Mouse (Mus musculus) right cerebral cortex, adult 2 months (tissue): Measurements from ENCODE around the gene Epor.

ENCODE experiments used
- DNase-seq, 2 experiments: peaks; one replicate each; pipeline ENCODE4 v3.0.0; 2021 to 2022; ENCODE audit warnings: low spot score in 2 of 2

The Epor gene

DNA sequence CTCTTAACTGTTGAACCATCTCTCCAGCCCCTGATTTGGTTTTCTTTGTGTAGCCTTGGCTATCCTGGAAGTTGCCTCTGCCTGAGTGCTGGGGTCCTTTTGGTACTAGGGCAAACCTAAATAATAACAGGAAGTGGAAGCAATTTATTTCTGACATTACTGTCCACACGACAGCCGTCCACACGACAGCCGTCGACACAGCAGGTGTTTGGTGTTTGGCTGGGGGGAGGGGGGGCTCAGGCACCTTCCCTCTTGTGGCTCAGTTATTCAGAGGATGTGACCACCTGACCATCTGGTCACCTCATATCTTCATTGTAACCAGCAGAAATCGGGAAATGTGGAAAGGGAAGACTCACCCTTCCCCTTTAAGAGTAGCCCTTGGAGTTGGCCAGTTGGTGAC lies 5.6 kb upstream of the Epor start:
- DNase-seq = no peak

DNA sequence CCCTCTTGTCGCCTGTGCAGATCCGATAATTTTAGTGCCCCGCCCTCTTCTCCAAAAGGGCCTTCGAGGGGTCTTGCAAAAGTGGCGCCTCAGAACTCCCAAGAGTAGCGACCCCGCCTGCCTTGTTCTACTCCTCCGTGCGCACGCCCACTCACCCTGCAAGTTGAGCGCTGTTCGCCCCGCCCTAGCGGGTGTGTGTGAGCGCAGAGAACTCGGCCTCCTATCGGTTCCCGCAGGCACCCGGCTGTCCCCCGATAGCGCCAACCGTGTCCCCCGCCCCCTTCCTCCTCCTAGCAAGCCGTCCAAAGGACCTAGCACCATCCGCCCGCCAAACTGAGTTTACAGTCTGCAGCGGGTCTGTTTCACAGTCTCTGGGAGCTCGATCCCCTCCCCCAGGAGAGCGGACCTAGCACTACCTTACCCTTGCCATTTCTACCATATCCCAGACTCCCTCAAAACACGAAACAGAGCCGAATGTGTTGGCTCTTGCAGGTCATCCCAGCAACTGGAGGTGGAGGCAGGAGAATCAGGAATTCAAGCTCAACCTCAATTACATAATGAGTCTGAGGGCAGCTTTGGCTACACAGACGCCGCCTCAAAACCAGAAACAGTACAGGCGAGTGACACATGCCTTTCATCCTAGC lies 768 bp downstream of the Epor start:
- DNase-seq = peak; percentile 77 to 84

DNA sequence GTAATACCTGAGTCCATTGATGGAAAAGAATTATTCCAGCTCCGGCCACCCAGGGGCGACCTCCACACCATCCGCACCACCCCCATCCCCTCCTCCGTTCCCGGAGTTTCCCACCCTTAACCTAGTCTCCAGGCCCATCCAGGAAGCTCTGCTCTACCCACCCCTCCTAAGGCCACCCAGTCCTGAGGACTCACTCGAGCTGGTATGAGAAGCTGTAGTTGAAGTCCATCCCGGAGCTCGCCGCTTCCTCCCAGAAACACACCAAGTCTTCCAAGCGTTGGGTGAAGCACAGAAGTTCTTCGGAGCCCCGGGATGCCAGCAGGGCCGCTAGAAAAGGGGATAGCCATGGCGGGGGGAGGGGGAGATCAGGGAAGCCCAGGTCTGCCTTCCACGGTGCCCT lies 1.3 kb downstream of the Epor start:
- DNase-seq = no peak

DNA sequence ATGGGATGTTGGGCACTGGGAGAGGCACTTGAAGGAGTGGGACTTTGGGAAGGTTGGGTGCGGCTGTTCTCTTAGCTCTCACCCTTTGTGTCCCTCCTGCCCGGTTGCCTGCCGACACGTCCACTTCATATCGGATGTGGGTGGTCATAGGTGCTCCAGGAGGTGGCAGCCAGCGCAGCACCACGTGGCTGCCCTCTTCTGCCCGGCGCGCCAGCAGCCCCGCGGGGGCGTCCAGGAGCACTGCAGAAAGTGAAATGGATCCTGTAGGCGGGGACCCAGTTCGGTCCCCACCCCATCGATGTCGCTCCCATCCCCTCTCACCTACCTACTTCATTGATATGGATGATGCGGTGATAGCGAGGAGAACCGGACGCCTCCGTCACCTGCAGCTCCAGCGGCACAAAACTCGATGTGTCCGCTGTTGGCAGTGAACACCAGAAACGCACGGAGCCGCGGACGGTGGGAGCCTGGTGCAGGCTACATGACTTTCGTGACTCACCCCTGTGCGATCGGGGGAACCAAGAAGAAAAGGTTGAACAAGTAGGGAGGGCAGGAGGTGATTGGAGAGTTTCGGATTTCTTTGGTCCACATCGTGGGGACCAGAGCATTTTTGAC lies 1.8 kb downstream of the Epor start:
- no peak for DNase-seq

DNA sequence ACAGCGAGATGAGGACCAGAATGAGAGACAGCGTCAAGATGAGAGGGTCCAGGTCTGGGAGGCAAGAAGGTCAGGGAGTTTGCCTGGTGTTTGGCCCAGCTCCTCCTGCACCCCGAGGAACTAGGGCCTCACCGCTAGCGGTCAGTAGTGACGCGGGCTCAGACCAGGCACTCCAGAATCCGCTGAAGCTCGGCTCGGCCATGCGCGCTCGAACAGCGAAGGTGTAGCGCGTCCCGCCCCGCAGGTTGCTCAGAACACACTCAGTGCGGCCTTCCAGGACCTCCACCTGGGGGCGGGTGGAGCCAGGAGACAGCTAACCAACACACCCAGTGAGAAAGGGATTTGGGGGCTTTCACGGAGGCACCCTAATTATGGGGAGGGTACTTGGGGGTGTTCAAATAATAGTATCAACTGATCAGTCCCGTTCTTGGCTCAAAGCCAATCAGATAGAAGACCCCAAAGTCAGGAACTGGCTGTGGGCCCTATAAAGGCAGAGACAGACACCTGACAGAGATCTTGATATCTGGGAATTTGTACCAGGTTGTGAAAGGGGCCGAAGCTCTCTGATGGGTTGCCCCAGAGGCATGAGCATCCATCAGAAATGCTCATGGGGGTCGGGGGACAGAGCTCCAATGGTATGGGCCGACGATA lies 2.6 kb downstream of the Epor start:
- DNase-seq = no peak

DNA sequence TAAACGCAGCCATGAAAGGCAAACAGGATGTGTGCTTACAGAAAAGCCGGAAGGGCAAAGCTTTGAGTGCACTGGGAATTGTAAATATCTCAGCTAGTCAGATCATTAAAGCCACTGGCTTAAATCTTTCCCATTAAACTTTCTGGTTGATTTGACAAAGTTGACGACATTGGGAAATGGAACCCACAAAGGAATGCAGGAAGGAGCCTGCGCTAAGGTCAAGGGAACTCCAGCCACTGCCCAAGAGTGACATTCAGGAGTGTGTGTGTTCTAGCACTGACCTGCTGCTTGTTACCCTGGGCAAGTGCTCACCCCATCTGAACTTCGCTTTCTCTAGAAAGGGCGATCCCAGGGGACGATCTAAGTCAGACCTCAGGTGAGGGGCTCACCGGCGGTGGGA lies 3.2 kb downstream of the Epor start:
- no peak for DNase-seq

DNA sequence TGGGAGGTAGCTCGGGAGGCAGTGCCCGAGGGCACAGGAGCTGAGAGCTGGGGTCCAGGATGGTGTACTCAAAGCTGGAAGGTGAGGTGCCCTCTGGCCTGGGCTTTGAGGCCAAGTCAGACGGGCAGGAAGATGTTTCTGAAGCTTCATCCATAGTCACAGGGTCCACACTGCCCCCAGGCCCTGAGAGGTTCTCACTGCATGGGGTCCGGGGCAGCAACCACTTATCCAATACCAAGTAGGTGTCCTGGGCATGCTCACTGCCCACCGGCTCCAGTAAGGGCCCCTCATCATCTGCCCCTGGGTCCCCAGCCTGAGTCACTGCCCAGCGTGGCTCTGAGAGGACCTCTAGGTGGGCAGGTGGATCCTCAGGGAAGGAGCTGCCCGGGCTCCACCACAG lies 4.1 kb downstream of the Epor start:
- DNase-seq = no peak

DNA sequence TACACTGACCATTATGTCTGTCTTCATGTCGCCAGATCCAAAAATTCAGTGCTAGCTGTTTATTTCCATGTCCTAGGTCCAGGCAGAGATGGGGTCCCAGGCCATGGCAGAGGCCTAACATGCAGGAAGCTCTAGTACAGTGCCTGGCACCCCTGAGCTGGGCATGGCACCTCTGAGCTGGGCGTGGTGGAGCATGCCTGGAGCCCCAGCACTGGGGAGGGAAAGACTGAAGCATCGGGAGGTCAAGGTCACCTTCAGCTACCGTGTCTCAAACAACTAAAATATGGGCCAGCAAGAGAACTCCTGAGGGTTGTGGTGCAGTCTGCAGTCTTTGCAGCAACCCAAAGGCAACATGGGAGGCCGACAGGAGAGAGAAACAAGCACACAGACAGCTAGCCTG lies 4.9 kb downstream of the Epor start:
- no peak for DNase-seq

DNA sequence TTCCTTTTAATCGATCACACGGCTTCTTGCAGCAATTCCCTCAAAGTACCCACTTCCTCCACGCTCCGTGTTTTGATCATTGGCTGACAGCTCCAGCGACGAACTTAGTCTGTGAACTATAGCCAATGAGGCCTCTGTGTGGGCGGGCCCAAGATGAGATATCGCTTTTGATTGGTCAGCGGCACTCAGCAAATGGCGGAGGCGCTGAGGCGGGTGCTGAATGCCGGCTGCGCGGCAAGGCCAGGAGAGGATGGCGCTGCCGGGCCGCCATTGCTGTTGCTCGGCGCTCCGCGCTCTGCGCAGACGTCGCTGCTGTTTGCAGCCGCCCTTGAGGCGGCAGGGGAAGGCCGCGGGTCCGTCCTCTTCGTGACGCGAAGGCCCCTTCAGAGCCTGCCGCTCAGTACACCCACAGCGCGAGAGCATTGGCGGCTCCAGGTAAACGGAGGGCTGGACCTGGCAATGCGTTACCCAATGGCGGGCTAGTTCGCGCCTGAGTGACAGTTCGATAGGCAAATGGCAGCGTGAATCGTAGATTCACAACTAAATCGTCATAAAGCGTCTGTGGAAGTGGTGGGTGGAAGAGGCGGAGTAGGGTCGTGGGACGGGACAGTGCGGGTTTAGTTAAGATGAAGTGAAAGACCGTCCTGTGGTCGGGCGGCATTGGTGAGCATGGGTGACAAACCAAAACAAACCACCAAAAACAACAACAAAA lies 7.6 kb downstream of the Epor start, which contains the start of gene Swsap1:
TSS of gene Swsap1 (plus strand) at position 186 of the 712 bp plus-strand sequence.
- peak; percentile 100 for DNase-seq

DNA sequence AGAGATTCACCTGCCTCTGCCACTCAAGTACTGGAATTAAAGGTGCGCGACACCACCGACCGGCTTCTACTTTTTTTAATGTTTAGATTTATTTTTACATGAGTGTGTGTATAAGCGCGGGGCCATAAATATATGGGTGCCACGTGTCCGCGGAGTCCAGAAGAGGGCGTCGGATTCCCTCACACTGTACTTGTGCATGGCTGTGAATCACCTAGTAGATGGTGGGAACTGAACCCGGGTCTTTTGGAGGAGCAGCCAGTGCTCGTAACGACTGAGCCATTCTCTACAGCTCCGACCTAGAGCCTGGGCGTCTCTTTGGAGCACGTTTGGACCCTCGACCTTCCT lies 8.1 kb downstream of the Epor start:
- peak in 1 of 2 experiments; percentile 66 for DNase-seq

DNA sequence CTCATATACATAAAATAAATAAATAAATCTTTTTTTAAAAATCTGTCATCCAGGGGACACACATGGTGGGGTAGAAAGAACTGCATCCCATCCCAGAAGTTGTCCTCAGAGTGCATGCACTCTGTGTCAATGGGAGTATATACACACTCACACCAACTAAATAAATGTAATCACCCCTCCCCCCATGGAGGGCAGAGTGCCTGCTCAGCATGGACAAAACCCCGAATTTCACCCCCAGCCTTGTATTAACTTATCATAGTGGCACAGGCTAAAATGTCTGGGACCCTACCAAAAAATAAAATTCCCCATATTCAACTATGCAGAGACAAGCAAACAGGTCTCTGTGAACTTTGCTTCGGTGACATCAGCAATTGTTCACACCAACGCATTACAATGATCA lies 8.7 kb downstream of the Epor start:
- DNase-seq = no peak

DNA sequence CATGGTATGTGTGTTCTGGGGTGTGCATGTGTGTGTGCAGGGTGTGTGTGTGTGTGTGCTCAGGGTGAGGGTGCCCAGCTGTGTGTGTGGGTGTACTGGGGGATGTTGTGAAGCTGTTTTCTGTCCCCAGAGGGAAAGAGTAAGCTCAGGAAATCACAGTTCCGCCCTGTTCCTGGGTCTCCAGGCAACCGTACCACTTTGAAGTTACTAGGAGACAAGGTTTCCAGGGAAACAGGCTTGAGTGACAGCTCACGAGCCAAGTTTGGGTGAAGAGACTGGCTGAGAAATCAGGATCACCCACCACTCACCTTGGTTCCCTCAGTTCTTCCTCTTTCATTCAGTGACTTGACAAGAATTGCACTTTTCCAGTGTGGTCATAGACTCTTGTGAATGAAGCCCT lies 9.7 kb downstream of the Epor start:
- peak; percentile 76 to 77 for DNase-seq

DNA sequence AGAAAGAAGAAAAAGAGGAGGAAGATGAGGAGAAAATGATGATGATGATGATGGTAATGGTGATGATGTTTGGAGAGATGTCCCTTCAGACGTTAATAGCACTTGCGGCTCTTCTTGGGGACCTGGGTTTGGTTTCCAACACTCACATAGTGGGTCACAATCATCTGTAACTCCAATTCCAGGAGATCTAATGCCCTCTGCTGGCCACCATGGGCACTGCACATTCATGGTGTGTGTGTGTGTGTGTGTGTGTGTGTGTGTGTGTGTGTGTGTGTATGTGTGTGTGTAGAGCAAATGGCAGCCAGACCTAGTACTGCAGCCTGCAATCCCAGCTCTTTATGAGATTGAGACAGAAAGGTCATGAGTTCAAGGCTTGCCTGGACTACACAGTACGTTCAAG lies 11.3 kb downstream of the Epor start:
- DNase-seq = no peak

DNA sequence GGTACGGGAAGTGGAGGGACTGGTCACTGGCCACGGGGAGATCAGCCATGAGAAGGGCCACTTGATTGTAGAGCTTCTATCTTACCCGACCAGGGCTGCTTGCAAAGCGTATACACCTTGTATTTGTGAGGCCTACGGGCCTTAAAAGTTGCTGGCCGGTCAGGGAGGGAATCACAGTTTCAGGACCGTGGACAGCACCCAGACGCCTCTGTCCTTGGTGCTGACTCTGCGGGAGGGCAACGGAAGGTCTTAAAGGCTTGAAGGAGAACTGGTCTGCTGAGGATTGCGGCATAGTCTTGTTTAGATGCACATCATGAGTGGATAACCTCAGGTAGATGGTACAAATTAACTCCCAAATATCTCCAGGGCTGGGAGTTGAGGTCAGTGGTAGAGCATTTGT lies 13.0 kb downstream of the Epor start:
- DNase-seq = no peak

DNA sequence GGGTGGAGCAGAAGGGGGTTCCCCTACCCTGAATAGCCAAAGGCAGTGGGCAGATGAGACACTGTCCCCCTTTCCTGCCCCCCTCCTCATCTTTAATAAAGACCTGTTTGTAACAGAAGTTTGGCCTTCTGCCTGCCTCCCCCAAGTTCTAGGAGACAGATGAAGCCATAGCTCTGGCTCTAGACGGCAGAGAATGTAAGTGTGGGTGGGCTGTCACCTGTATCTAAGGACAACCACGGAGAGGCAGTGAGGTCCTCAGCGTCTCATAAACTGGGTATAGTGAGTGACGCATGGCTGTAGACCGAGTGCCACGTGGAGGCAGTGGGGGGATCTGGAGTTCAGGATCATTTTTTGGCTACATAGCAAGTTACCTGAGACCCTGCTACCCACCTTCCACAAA lies 14.5 kb downstream of the Epor start:
- no peak for DNase-seq

DNA sequence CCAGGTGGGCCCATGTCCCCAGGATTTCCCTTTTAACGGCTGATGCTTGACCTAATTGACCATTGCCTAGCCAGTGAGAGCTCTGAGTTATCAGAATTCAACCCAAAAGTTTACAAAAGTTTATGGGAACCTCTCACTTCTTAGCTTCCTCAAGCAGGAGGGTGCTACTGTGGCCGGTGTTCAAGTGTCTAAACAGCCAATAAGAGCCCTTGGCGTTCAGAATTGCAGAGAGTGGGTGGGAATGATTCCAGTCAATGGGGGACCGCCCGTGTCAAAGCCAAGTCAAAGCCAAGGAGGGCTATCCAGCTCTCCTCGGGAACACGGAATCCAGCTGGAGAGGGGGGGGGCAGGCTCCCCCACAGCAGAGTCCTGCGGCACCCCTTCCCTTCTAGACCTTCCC lies 15.2 kb downstream of the Epor start:
- DNase-seq = no peak

DNA sequence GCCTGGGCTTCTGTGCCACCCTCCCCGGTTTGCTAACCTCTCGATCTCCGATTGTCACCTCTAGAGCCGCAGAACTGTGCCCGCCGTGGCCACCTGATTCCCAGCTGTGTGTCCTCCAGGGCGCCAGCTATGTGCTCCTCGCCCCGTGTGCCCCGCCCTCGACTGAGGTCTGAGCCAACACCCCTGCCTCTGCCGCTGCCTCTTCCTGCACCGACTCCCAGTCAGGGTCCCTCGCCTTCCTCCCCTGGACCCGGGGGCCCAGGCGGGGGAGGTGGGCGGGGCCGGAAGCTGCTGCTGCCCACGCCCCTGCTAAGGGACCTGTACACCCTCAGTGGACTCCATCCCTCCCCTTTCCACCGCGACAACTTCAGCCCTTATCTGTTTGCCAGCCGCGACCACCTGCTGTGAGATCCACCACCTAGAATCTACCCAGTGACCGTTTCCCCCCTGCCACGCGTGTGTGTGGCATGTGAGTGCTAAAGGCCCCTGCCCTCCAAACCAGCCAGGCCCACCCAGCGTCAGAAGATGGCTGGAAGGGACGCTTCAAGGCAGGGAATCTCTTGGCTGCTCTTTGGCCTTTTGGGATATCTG lies 15.7 kb downstream of the Epor start:
- no peak for DNase-seq

DNA sequence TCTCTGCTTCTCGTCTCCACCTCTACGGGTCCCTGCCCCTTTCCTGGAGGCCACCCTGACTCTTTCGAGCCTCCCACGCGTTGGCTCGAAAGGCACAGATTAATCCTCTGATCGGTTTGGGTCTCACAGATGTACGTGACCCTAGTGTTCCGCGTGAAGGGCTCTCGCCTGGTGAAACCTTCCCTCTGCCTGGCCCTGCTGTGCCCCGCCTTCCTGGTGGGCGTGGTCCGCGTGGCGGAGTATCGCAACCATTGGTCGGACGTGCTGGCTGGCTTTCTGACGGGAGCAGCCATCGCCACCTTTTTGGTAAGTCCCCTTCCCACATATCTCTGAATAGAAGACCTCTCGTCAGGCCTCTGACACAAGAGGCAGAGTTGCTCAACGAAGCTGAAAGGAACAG lies 19.0 kb downstream of the Epor start:
- no peak for DNase-seq

DNA sequence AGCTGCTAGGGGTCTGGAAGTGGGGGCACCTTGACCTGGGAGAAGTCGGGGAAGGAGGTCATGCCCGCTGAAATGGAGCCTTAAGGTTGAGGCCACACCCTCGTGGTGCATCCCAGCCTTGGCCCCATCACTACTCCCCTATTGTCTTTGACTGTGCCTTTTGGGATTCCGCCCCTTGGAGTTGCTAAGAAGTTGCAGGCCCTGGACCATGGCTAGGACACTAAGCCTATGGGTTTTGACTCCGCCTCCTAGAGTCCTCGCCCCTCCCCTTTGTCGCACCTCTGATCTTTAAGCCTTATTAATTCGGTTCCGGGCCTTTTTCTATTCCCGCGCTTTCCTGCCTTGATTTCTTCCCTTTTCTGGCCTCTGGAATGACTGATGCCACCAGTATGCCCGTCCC lies 19.7 kb downstream of the Epor start:
- DNase-seq = no peak

DNA sequence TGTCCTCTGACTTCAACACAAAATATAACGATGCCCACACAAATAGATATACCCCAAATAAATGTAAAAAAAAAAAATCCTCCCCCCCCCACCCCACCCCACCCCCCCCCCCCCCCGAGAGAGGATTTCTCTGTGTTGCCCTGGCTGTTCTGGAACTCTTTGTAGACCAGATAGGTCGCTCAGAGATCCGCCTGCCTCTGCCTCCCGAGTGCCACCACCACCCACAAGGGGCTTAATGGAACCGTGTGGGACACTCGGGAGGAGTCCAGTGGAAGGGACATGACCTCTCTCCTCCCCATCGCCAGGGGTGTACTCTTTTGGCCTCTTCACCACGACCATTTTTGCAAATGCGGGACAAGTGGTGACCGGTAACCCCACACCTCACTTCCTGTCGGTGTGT lies 20.3 kb downstream of the Epor start:
- no peak for DNase-seq

DNA sequence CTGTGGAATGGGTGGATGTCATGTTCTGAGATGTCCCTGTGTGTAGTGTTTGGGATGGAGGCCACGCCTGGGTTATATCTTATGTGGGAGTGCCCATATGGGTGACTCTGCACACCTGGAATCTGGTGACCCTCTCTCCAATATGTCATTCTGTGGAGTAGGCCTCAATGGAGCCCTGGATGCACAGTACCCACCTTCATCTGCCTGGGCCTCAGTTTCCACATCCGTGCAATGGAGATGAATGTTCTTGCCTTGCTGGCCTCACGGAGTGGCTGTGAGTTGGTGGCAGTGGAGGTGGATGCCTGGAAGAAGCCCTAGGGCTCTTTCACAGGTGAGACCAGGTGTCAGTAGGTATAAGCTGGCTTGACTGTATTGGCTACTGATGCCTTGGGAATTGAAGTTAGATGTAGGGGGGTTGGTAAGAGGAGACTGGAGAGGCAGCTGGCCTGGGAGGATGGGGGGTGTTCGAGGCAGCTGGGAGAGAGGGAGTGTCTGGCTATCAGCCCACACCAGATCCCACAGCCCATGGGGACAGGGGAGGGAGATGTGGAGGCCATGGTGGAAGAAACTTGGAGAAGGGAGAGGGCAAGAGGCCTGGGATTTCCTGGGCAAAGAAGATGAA lies 25.0 kb downstream of the Epor start:
- DNase-seq = no peak

DNA sequence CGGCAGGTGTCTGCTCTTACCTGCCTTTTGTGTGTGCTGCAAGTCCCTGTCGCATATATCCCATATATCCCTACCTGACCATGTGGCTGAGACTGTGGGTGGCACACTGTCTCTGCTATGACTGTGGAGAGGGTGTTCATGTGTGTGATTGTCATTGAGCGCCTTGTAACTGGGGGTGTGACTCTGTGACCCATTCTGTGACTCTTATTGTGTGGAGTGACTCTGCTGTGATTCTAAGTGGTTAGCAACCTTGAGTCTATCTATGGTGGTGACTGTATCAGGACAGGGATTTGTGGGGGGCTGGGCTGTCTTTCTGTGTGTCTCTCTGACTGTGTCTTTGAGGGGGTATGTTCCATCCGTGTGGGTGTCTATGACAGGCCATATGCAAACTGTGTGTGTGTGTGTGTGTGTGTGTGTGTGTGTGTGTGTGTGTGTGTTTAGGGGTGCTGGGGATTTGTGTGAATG lies 25.6 kb downstream of the Epor start:
- DNase-seq = peak in 1 of 2 experiments; percentile 72
